Mouse (Mus musculus) mature B cell (primary cell): ENCODE results near the gene Stxbp5l.
"Not testable (repeated sequence)": the region's sequence is repeated elsewhere in the genome, so short reads cannot be mapped to it uniquely, and the experiment has no call there.

Experiments used
- in situ Hi-C: fragments of 300-500 bp; cut with MboI; formaldehyde crosslinking; loops from 2 replicates; pipeline ENCODE4 v1.14.3; 2019

Stxbp5l gene

DNA sequence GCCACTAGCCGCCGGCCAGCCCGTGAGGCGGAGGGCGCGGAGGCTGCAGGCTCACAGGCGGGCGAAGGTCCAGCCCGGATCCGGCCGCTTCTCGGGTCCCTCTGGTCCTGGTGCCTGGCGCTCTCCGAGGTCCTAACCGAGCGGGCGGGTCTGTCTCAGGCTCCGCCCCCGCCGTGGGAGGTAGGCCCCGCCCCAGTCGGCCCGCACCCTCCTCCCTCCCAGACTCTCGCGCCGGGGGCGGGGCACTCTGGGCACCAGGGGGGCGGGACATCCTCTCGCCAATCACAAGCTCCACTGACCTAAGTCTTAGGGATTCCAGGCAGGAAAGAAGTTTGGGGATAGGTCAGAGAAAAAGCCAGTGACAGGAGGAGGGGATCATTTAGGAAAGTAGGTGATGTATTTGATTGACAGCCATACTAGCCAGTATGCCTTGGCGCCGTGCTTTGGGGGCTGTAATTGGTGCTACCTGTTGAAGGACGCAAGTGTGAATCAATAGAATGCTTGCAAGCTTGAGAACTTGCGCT is at the start of gene Stxbp5l:
Gene Stxbp5l (minus strand): TSS at position 142 of the 524 bp plus-strand sequence.
- in situ Hi-C loops, result no loop called here

DNA sequence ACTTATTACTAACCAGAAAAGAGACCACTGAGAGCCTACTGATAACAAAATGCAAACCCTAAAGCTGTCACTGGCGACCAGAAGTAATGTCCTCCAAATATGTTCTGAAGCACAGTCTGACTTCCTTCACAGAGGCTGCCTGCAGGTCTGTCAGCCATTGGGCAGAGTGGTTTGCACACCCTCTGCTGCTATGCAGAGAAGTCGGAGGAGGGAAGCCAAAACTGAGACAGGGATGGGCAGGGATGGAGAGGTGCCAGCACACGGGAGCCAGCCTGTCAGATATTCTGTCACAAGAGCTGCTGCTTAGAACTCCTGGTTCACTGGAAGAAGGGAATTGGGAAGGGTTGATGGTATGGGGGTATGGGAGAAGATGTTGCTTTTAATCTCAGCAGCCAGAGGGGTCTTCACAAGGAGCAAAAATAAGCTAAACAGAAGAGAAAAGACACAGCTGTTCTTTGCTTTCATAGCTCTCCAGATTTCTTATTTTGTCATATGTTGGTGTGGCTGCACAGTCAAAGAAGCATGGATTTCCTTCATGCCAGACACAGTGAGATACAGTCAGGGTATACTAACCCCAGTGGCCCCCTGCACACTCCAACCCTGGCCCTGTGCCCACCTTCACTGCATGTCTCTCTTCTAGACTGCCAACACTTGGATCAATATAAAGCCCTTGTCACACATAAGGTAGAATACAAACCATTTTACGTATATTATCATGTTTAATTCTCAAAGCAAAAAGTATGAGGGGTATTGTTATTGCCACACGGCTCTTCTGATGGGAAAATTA is 48.8 kb upstream of the Stxbp5l start:
- in situ Hi-C loops, result no loop called here

DNA sequence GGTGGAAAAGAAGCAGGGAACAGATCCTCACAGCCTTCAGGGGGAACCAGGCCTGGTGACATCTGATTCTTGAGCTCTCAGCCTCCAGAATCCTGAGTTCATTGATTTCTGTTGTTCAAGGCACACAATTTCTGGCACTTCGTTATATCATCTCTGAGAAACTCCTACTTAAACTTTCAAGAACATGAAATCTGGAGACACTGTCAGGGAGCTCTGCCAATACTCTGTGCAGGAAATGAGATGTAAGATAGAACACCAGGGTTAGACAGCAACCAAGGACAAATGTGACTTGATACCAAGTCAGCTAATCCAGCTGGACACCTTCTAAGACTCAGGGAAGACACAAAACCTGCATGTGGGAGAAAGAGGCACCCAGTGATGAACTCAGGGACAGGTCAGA is 40.7 kb upstream of the Stxbp5l start:
- in situ Hi-C loops, result no loop called here

GRCm38 (mm10) chr16:37422874-37423273 is 38.1 kb upstream of the Stxbp5l start:
- in situ Hi-C loops, result no loop called here

DNA sequence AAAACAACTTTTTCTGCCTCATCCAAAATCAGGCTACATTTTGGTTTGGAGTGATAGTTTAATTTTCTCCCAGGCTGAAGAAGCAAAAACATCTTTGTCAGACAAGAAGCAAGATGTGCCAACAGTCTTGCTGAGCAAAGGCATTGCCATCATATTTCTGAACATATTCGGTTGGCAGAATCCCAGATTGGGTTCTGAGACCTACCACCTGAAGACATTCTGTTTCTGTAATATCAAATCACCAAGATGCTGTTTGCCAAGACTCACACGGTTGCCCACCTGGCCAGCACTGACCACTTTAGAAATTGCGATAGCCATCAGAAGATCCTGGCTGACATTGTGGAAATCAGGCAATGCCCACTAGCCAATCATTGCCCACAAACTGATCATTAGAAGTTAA is 37.1 kb upstream of the Stxbp5l start:
- in situ Hi-C loops, result no loop called here

- in situ Hi-C loops, result no loop called here
Measured at GRCm38 (mm10) chr16:37420512-37420911, 35.8 kb upstream of the Stxbp5l start.

DNA sequence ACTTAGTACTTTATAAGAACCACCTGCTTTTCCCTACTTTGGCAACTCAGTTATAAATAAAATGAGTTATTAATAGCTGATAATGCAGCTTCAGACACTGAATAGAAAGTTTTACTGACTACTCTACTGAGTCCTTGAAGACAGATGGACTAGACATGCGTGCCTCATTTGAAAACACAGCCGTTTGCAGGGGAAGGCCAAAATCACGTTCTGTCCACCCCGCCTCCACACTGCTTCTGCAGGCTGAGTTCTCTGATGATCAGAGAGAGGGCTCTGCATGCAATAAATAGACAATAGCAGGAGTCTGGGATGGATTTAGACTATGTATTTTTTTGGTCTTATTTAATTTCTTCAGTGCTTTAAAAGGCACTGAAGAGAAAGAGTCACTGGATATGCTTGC is 20.8 kb upstream of the Stxbp5l start:
- in situ Hi-C loops, result no loop called here

- in situ Hi-C loops, result no loop called here
Measured at GRCm38 (mm10) chr16:37404922-37405321, 20.2 kb upstream of the Stxbp5l start.

DNA sequence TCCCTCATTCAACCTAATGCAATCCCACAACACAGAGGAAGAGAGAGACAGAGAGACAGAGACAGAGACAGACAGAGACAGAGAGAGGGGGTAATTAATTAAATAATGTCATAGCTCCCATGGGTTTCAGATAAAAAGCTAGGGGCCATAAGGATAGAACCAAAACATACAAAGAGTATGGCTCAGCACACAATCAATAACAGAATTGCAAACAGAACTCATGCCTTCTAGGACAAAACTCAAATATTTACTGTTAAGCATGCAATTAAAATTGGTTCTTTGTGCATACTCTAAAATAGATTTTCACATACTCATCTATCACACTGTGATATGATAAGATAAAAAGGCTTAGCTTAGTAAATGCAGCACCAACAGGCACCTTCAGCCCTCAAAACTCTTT is 5.2 kb upstream of the Stxbp5l start:
- in situ Hi-C loops, result no loop called here

- in situ Hi-C loops, result no loop called here
Measured at GRCm38 (mm10) chr16:37389201-37389905, 4.6 kb upstream of the Stxbp5l start.

GRCm38 (mm10) chr16:37384369-37384768 is 393 bp downstream of the Stxbp5l start:
- in situ Hi-C loops, result no loop called here

GRCm38 (mm10) chr16:37383426-37383825 is 1.3 kb downstream of the Stxbp5l start:
- in situ Hi-C loops, result no loop called here

DNA sequence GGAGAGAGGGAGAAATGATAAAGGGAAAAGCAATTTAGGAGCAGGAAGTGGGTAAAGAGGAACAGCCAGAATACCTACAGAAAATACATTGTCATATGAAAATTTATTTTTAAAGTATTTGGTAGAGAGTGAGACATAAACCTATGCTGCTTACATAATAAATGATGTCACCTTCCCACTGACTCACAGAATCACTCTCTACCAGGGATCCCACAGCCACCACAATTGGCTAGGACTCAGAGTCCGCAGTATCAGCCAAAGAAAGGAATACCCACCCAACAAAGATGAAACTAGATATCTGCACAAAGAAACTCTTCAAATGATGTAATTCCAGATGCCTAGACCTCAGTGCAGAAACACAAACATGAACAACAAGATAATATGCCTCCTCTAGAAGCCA is 12.0 kb downstream of the Stxbp5l start:
- in situ Hi-C loops, result no loop called here

GRCm38 (mm10) chr16:37367426-37367825 is 17.3 kb downstream of the Stxbp5l start:
- in situ Hi-C loops, result no loop called here

GRCm38 (mm10) chr16:37363958-37364357 is 20.8 kb downstream of the Stxbp5l start:
- in situ Hi-C loops, result no loop called here

DNA sequence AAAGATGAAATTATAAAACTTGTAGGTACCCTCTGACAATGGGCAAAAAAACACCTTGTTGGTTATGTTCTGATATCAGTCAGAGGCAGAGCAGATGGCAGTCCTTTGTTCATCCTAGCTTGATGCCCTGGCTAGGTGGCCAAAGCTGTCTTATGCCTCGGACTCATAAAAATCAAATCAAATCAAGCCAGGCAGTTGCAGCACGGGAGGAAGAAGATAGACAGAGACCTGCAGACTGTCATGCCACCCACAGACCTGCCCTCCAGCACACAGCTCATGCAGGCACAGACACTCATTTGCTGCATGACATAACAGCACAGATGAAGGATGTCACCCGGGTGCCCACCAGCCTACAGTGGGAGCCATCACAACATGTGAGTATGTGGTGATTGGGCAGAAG is 29.1 kb downstream of the Stxbp5l start:
- in situ Hi-C loops, result no loop called here

DNA sequence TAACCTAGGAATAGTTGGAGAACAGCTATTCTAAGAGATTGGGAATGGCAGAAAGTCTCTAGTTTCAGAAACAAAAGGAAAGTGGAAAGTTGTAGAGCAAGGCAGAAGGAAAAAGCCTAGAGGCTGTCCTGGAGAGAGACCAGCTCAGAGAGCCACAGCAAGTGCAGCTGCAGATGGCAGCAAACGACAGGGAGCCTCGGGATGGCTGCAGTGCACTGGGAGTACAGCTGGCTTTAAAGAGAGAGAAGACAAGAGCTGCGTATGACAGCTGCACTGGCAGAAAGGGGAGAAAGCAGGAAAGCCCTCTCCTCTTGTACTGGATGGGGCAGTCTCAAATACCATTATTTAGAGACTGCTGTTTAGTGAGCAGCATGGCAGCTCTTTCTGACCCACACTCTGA is 37.7 kb downstream of the Stxbp5l start:
- in situ Hi-C loops, result no loop called here

DNA sequence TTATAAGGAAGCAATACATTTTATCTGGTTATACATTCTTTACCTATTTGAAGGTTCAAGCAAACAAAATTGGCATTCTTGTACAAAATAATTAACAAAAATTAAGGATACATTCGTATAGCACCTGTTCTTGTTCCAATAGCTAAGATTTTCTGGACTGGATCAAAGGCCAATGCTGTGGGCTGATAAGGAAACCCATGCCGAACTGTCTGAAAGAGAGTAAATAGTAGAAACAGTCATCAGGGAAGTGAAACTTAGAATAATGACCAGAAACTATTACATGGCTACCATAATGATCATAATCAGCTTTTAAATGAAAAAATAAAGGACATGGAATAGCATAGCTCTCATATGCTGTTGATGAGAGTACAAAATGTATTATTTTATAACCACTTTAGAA is 39.8 kb downstream of the Stxbp5l start:
- in situ Hi-C loops, result no loop called here

- in situ Hi-C loops, result not testable (repeated sequence)
Measured at GRCm38 (mm10) chr16:37341446-37341845, 43.3 kb downstream of the Stxbp5l start.

GRCm38 (mm10) chr16:37338177-37338576 is 46.6 kb downstream of the Stxbp5l start:
- in situ Hi-C loops, result no loop called here

GRCm38 (mm10) chr16:37337529-37337928 is 47.2 kb downstream of the Stxbp5l start:
- in situ Hi-C loops, result no loop called here

- in situ Hi-C loops, result no loop called here
Measured at GRCm38 (mm10) chr16:37304441-37304840, 80.3 kb downstream of the Stxbp5l start.

GRCm38 (mm10) chr16:37292593-37292992 is 92.2 kb downstream of the Stxbp5l start:
- in situ Hi-C loops, result no loop called here
